27 mouse cellular contexts compared by ENCODE assay signal in the genomic region with DNA sequence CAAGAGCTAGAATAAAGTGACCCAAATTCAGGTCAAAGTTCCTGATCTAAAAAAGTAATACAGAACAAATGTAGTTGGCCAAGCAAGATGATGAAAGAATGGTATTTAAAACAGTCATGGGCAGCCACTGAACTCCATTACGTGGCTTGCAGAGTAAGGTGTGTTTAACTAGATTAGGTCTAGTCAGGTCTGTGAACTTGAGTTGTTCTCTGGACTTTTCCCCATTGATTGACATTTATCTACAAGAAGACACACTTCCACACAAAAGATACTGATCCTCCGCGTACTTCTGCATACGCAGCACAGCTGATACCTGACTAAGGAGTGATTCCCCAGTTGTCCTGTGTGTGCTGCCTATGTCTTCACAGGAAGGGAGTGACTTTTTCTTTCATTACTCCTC. TPM values are rescaled to one million over a fixed set of nuclear protein-coding genes. Genes with fewer than 3 reads are reported as not detected.
DNase-seq lines count a peak whose midpoint lies in the region; ATAC-seq and TF ChIP-seq lines count a peak whose summit lies in the region.
"Had no signal": no experiment of that assay in that cellular context is flagged by ENCODE, and none has a peak within 500 bp of the region (broad histone marks: within the 10 kb centered on the region; RNA-seq: fewer than 3 reads in every experiment).

No protein-coding gene starts in this region.

- TF ChIP-seq CTCF in intestine, postnatal 0 days (IDR thresholded peaks at IDR 0.05; ENCODE audit: low read depth) = no peak
- TF ChIP-seq CTCF in liver, postnatal 0 days (IDR thresholded peaks at IDR 0.05; ENCODE audit: low read depth) = no peak

- H3K27ac ChIP-seq in intestine, postnatal 0 days (ENCODE audit: low read depth, low read length) = peak overlapping the region; percentile 62; the same call in 1 of the 2 replicates
- no peak overlapping the region for H3K27ac ChIP-seq in intestine, embryonic 15.5 days
- H3K27ac ChIP-seq in liver, postnatal 0 days (ENCODE audit: low read depth) = peak overlapping the region; percentile 35; the same call in 1 of the 2 replicates
- no peak overlapping the region for H3K27ac ChIP-seq in liver, embryonic 12.5 days
- H3K27ac ChIP-seq: embryonic facial prominence, embryonic 13.5 days; embryonic facial prominence, embryonic 15.5 days; forebrain, embryonic 10.5 days; forebrain, embryonic 12.5 days had no signal

- peak; percentile 61 for ATAC-seq in intestine, postnatal 0 days
- ATAC-seq in intestine, embryonic 15.5 days = no peak
- peak; percentile 83 for ATAC-seq in liver, postnatal 0 days
- ATAC-seq in liver, embryonic 12.5 days = no peak
- no peak for ATAC-seq in megakaryocyte progenitor cell, adult 5-6 weeks (replicated peaks; ENCODE audit: poor library complexity)
- ATAC-seq: forebrain, embryonic 14.5 days; forebrain, embryonic 16.5 days had no signal

- H3K4me1 ChIP-seq in intestine, postnatal 0 days (replicated peaks; ENCODE audit: control insufficient read depth, insufficient read depth, low read length) = no peaks in the 10 kb centered on the region
- no peaks in the 10 kb centered on the region for H3K4me1 ChIP-seq in intestine, embryonic 15.5 days (replicated peaks)
- peaks cover 2% of the 10 kb centered on the region; the same call in 1 of the 2 replicates for H3K4me1 ChIP-seq in liver, postnatal 0 days (ENCODE audit: insufficient read depth)
- H3K4me1 ChIP-seq in liver, embryonic 12.5 days = no peaks in the 10 kb centered on the region
- H3K4me1 ChIP-seq: embryonic facial prominence, embryonic 13.5 days; embryonic facial prominence, embryonic 15.5 days; forebrain, embryonic 10.5 days; forebrain, embryonic 12.5 days had no signal

- no peaks in the 10 kb centered on the region for H3K27me3 ChIP-seq in intestine, postnatal 0 days (replicated peaks; ENCODE audit: control insufficient read depth, insufficient read depth, low read length)
- no peaks in the 10 kb centered on the region for H3K27me3 ChIP-seq in intestine, embryonic 15.5 days (replicated peaks)
- H3K27me3 ChIP-seq in liver, postnatal 0 days (ENCODE audit: insufficient read depth, low read length) = no peaks in the 10 kb centered on the region
- H3K27me3 ChIP-seq in liver, embryonic 12.5 days (replicated peaks) = no peaks in the 10 kb centered on the region
- H3K27me3 ChIP-seq: embryonic facial prominence, embryonic 13.5 days; embryonic facial prominence, embryonic 15.5 days; forebrain, embryonic 12.5 days had no signal

- no peaks in the 10 kb centered on the region for H3K9me3 ChIP-seq in intestine, postnatal 0 days (ENCODE audit: control insufficient read depth)
- H3K9me3 ChIP-seq in intestine, embryonic 15.5 days = no peaks in the 10 kb centered on the region
- no peaks in the 10 kb centered on the region for H3K9me3 ChIP-seq in liver, postnatal 0 days (ENCODE audit: low read length)
- no peaks in the 10 kb centered on the region for H3K9me3 ChIP-seq in liver, embryonic 12.5 days (replicated peaks)
- H3K9me3 ChIP-seq: embryonic facial prominence, embryonic 13.5 days; embryonic facial prominence, embryonic 15.5 days; forebrain, embryonic 10.5 days; forebrain, embryonic 12.5 days had no signal

- H3K36me3 ChIP-seq in intestine, postnatal 0 days (ENCODE audit: control insufficient read depth, insufficient read depth) = no peaks in the 10 kb centered on the region
- no peaks in the 10 kb centered on the region for H3K36me3 ChIP-seq in intestine, embryonic 15.5 days
- peaks cover 5% of the 10 kb centered on the region; the same call in 1 of the 2 replicates for H3K36me3 ChIP-seq in liver, postnatal 0 days (replicated peaks; ENCODE audit: insufficient read depth, low read length)
- no peaks in the 10 kb centered on the region for H3K36me3 ChIP-seq in liver, embryonic 12.5 days
- H3K36me3 ChIP-seq: embryonic facial prominence, embryonic 13.5 days; embryonic facial prominence, embryonic 15.5 days; forebrain, embryonic 10.5 days; forebrain, embryonic 12.5 days had no signal

- H3K4me3 ChIP-seq in intestine, postnatal 0 days (ENCODE audit: low read depth, low read length) = no peak overlapping the region
- no peak overlapping the region for H3K4me3 ChIP-seq in intestine, embryonic 15.5 days (replicated peaks)
- H3K4me3 ChIP-seq in liver, postnatal 0 days (ENCODE audit: low read depth, low read length) = no peak overlapping the region
- no peak overlapping the region for H3K4me3 ChIP-seq in liver, embryonic 12.5 days
- H3K4me3 ChIP-seq: embryonic facial prominence, embryonic 13.5 days; embryonic facial prominence, embryonic 15.5 days; erythroblast, embryonic 14.5 days; forebrain, embryonic 10.5 days; forebrain, embryonic 12.5 days had no signal

- H3K4me2 ChIP-seq in intestine, postnatal 0 days (replicated peaks; ENCODE audit: low read depth) = no peak overlapping the region
- H3K4me2 ChIP-seq in intestine, embryonic 15.5 days (replicated peaks) = no peak overlapping the region
- H3K4me2 ChIP-seq in liver, postnatal 0 days (ENCODE audit: low read depth, low read length) = no peak overlapping the region
- no peak overlapping the region for H3K4me2 ChIP-seq in liver, embryonic 12.5 days
- H3K4me2 ChIP-seq: embryonic facial prominence, embryonic 13.5 days; embryonic facial prominence, embryonic 15.5 days; forebrain, embryonic 12.5 days had no signal

- H3K9ac ChIP-seq in intestine, postnatal 0 days (ENCODE audit: low read depth, low read length) = no peak overlapping the region
- H3K9ac ChIP-seq in intestine, embryonic 15.5 days = no peak overlapping the region
- H3K9ac ChIP-seq in liver, postnatal 0 days (replicated peaks) = no peak overlapping the region
- no peak overlapping the region for H3K9ac ChIP-seq in liver, embryonic 12.5 days
- H3K9ac ChIP-seq: embryonic facial prominence, embryonic 13.5 days; embryonic facial prominence, embryonic 15.5 days; forebrain, embryonic 12.5 days had no signal

- 57% methylated on average over 4 of the region's 4 CpGs for WGBS in intestine, postnatal 0 days
- 88% methylated on average over 4 of the region's 4 CpGs for WGBS in intestine, embryonic 15.5 days
- WGBS in liver, postnatal 0 days (ENCODE audit: insufficient replicate concordance) = 56% methylated on average over 4 of the region's 4 CpGs
- WGBS in liver, embryonic 12.5 days (ENCODE audit: insufficient replicate concordance) = 48% methylated on average over 4 of the region's 4 CpGs

- DNase-seq in liver, postnatal 0 days = no peak
- DNase-seq in MEL-GATA-1-ER (ENCODE audit: extremely low read depth, low read depth) = peak; percentile 7
- DNase-seq in layer of hippocampus, postnatal 25 days (ENCODE audit: extremely low spot score in 1 of 2, low spot score in 1 of 2) = no peak
- DNase-seq: adrenal gland, adult 2 months; adrenal gland, postnatal 10 days; adrenal gland, postnatal 25 days; cerebellum, adult 11 months; cerebellum, adult 18-20 months; cerebellum, adult 8-10 months; cerebellum, adult 9-11 months; cerebellum, postnatal 14 days; cerebellum, postnatal 36 days; embryo, embryonic 11 days had no signal

- no peak for TF ChIP-seq EP300 in liver, postnatal 0 days (IDR thresholded peaks at IDR 0.05; ENCODE audit: low read depth)

RNA-seq across cellular contexts. Expression of a gene that starts 24.3 kb away (rescaled TPM):
- polyA plus RNA-seq in intestine, postnatal 0 days (2015; fragmentation: Nextera tagmentation; extraction: Ambion mirVana) = 21.8 and 24.1 TPM in 2 replicates
- polyA plus RNA-seq in intestine, embryonic 15.5 days (2015; fragmentation: Nextera tagmentation; extraction: Ambion mirVana) = 0.20 and 0.33 TPM in 2 replicates
- 30.0 TPM in 2 replicates for polyA plus RNA-seq in liver, postnatal 0 days (2015; fragmentation: Nextera tagmentation; extraction: Ambion mirVana)
- 1.2 and 1.4 TPM in 2 replicates for polyA plus RNA-seq in liver, embryonic 12.5 days (2016; fragmentation: Nextera tagmentation; extraction: Ambion mirVana)
- not detected in 2 replicates for total RNA-seq in megakaryocyte progenitor cell, adult 5-6 weeks (2015)
- not detected in 2 replicates for total RNA-seq in megakaryocyte progenitor cell, adult 5-6 weeks (2017)
- under 1 TPM; 0.14 to 0.17 TPM for total RNA-seq in layer of hippocampus, postnatal 25 days (2021)
- total RNA-seq: common myeloid progenitor, adult 5-6 weeks; ES-E14 had no signal
- polyA plus RNA-seq: adrenal gland, adult 2 months; embryonic facial prominence, embryonic 11.5 days; erythroblast, embryonic 14.5 days; forebrain, embryonic 10.5 days; forebrain, embryonic 12.5 days; forebrain, embryonic 14.5 days; forebrain, embryonic 16.5 days had no signal

RNA-seq across cellular contexts. Expression of a gene that starts 41.9 kb away (rescaled TPM):
- polyA plus RNA-seq in intestine, postnatal 0 days (2015; fragmentation: Nextera tagmentation; extraction: Ambion mirVana) = 21.1 and 25.8 TPM in 2 replicates
- polyA plus RNA-seq in intestine, embryonic 15.5 days (2015; fragmentation: Nextera tagmentation; extraction: Ambion mirVana) = 28.7 and 33.3 TPM in 2 replicates
- 6.8 and 8.8 TPM in 2 replicates for polyA plus RNA-seq in liver, postnatal 0 days (2015; fragmentation: Nextera tagmentation; extraction: Ambion mirVana)
- polyA plus RNA-seq in liver, embryonic 12.5 days (2016; fragmentation: Nextera tagmentation; extraction: Ambion mirVana) = 16.5 and 16.8 TPM in 2 replicates
- total RNA-seq in megakaryocyte progenitor cell, adult 5-6 weeks (2015) = 40.9 and 46.5 TPM in 2 replicates
- 39.6 and 43.9 TPM in 2 replicates for total RNA-seq in megakaryocyte progenitor cell, adult 5-6 weeks (2017)
- total RNA-seq in layer of hippocampus, postnatal 25 days (2021) = 10 to 100 TPM; 14.6 to 16.6 TPM

Comparison
In these comparisons a context has a peak if more than half of its experiments do, and no peak if none do; other contexts are left out.
1. ATAC-seq: peak in intestine, postnatal 0 days (single experiment) and liver, postnatal 0 days (single experiment); none in intestine, embryonic 15.5 days (single experiment), liver, embryonic 12.5 days (single experiment) and megakaryocyte progenitor cell, adult 5-6 weeks (single experiment).
2. H3K27ac ChIP-seq: peak in intestine, postnatal 0 days (single experiment) and liver, postnatal 0 days (single experiment); none in intestine, embryonic 15.5 days (single experiment) and liver, embryonic 12.5 days (single experiment).